In genomic region chr1:134570171-134570570, GRCm38 (mm10) we compare ENCODE assay signal across 31 mouse cellular contexts. TPM values are rescaled to one million over a fixed set of nuclear protein-coding genes. Genes with fewer than 3 reads are reported as not detected.
"Had no signal": no experiment of that assay in that cellular context is flagged by ENCODE, and none has a peak within 500 bp of the region (broad histone marks: within the 10 kb centered on the region; RNA-seq: fewer than 3 reads in every experiment).

No protein-coding gene starts in this region.

- H3K36me3 ChIP-seq: limb, embryonic 13.5 days; liver, embryonic 12.5 days; liver, embryonic 15.5 days; lung, embryonic 15.5 days; midbrain, embryonic 13.5 days; neural tube, embryonic 13.5 days; stomach, embryonic 15.5 days had no signal

- DNase-seq: kidney, adult 18-20 months; kidney, postnatal 25 days; layer of hippocampus, adult 9-11 months; liver; lung, adult 18-20 months; lung, postnatal 10 days; lung, postnatal 36 days; retina, postnatal 1 day; right cerebral cortex, postnatal 25 days; spleen, adult 18-20 months; thymus, adult 2 months; thymus, postnatal 14 days had no signal

- H3K9me3 ChIP-seq: limb, embryonic 10.5 days; limb, embryonic 13.5 days; liver, embryonic 12.5 days; liver, embryonic 15.5 days; lung, embryonic 15.5 days; midbrain, embryonic 13.5 days; neural tube, embryonic 13.5 days; stomach, embryonic 15.5 days had no signal

- H3K4me1 ChIP-seq: stomach, embryonic 15.5 days had no signal

- H3K4me3 ChIP-seq: layer of hippocampus, adult 2 months; limb, embryonic 10.5 days; limb, embryonic 13.5 days; liver, embryonic 12.5 days; liver, embryonic 15.5 days; lung, embryonic 15.5 days; midbrain, embryonic 13.5 days; myocyte; neural tube, embryonic 13.5 days; stomach, embryonic 15.5 days had no signal

- H3K27me3 ChIP-seq: limb, embryonic 13.5 days; liver, embryonic 12.5 days; liver, embryonic 15.5 days; lung, embryonic 15.5 days; midbrain, embryonic 13.5 days; neural tube, embryonic 13.5 days; stomach, embryonic 15.5 days had no signal

- ATAC-seq: liver, embryonic 12.5 days; midbrain, embryonic 13.5 days; midbrain, embryonic 16.5 days had no signal

RNA-seq across cellular contexts. Expression of gene Mgat4e, which starts 20.7 kb away (rescaled TPM):
- total RNA-seq: layer of hippocampus, adult 2 months; layer of hippocampus, postnatal 25 days; left cerebral cortex, adult 18-20 months; left cerebral cortex, postnatal 25 days; monocyte, adult 5-6 weeks; neutrophil, adult 5-6 weeks had no signal
- polyA plus RNA-seq: kidney, embryonic 14.5 days; kidney, postnatal 0 days; large intestine, adult 2 months; limb, embryonic 10.5 days; limb, embryonic 13.5 days; liver, embryonic 12.5 days; liver, embryonic 15.5 days; lung, embryonic 15.5 days; midbrain, embryonic 13.5 days; midbrain, embryonic 16.5 days; myocyte; neural tube, embryonic 13.5 days; stomach, embryonic 15.5 days; thymus, adult 2 months had no signal
